Mouse (Mus musculus): ENCODE measurements around the gene Slc39a9.

- no peak for TF ChIP-seq CTCF (IDR thresholded peaks at IDR 0.05; ENCODE audit: extremely low read depth, insufficient read depth, low read length)
- TF ChIP-seq POLR2A (IDR thresholded peaks at IDR 0.05; ENCODE audit: extremely low read depth, insufficient read depth, low read length) = no peak
Observed at GRCm38 (mm10) chr12:80689696-80690095, 46.0 kb downstream of the Slc39a9 start.
